Mouse (Mus musculus): ENCODE measurements at regions not wholly inside any gene's neighbourhood (a gene's known extent, or its start where the extent isn't known, plus 50 kb on each side); places are given as distances from the start of the nearest gene placed in this dataset.

- TF ChIP-seq HCFC1 (IDR thresholded peaks at IDR 0.05; ENCODE audit: borderline replicate concordance, insufficient read depth, low read length): no peak
- no peak for TF ChIP-seq ZNF384 (IDR thresholded peaks at IDR 0.05; ENCODE audit: low read depth, low read length)
- TF ChIP-seq CHD2 (IDR thresholded peaks at IDR 0.05; ENCODE audit: low read depth, low read length): no peak
- TF ChIP-seq ZC3H11A (IDR thresholded peaks at IDR 0.05; ENCODE audit: borderline replicate concordance, low read depth, low read length): no peak
Measured at GRCm38 (mm10) chr12:26130811-26131210, 284.2 kb downstream of the Rnf144a start.
